Mouse (Mus musculus) embryonic facial prominence, embryonic 13.5 days (tissue): ENCODE measurements around the gene Lama5. TPM values are rescaled to one million over a fixed set of nuclear protein-coding genes. Genes with fewer than 3 reads are reported as not detected.
A peak's percentile ranks its signal among the peaks of the same experiment; 100 is the strongest.

Source experiments
- ATAC-seq: fragments of 200-750 bp; cut with Nextera tagmentation; 2 replicates; pipeline ENCODE4 v1.8.0; 2017; ENCODE audit warnings: low read depth; ENCODE audit not compliant: insufficient number of reproducible peaks, insufficient read depth, low FRiP score, low TSS enrichment
- H3K27ac ChIP-seq: fragments of 300-500 bp; sonication (generic); 2 replicates; pipeline ENCODE4 v1.5.1; 2015; ENCODE audit warnings: moderate library complexity, mild to moderate bottlenecking, inconsistent platforms
- H3K27me3 ChIP-seq: fragments of 300-500 bp; sonication (generic); 2 replicates; pipeline ENCODE4 v1.6.1; 2015; ENCODE audit warnings: mild to moderate bottlenecking, inconsistent platforms
- H3K36me3 ChIP-seq: fragments of 300-500 bp; sonication (generic); 2 replicates; pipeline ENCODE4 v1.6.1; 2015; ENCODE audit warnings: mild to moderate bottlenecking, inconsistent platforms
- H3K4me1 ChIP-seq: fragments of 300-500 bp; sonication (generic); 2 replicates; pipeline ENCODE4 v1.6.1; 2015; ENCODE audit warnings: inconsistent platforms
- H3K4me2 ChIP-seq: fragments of 300-500 bp; sonication (generic); 2 replicates; pipeline ENCODE4 v1.6.1; 2015; ENCODE audit warnings: moderate library complexity, mild to moderate bottlenecking, inconsistent platforms
- H3K4me3 ChIP-seq: fragments of 300-500 bp; sonication (generic); 2 replicates; pipeline ENCODE4 v1.5.1; 2015; ENCODE audit warnings: mild to moderate bottlenecking, inconsistent platforms
- H3K9ac ChIP-seq: fragments of 300-500 bp; sonication (generic); 2 replicates; pipeline ENCODE4 v1.6.1; 2015; ENCODE audit warnings: mild to moderate bottlenecking, inconsistent platforms
- H3K9me3 ChIP-seq: fragments of 300-500 bp; sonication (generic); 2 replicates; pipeline ENCODE4 v1.6.1; 2016; ENCODE audit warnings: inconsistent platforms
- WGBS: fragments of 180-500 bp; shearing (Covaris S2); methylation state at CpG from one replicate; pipeline ENCODE4 v1.1.7; 2015; ENCODE audit warnings: mixed read lengths; 5-methylcytosine and 5-hydroxymethylcytosine counted together
- polyA plus RNA-seq: library from polyadenylated mRNA; unstranded; fragments of >200 nt; fragmentation: Nextera tagmentation; extraction: Ambion mirVana; gene quantifications from 2 replicates; pipeline ENCODE4 v1.2.1, GENCODE M21; 2015

The Lama5 gene
- polyA plus RNA-seq, result 19.0 and 25.2 TPM in 2 replicates

GRCm38 (mm10) chr2:180225762-180226378, at the start of gene Lama5:
TSS of gene Lama5 (minus strand) at chr2:180225859.
- Histone ChIP-seq H3K27ac (peak within 1 kb of the TSS; percentile 78), H3K36me3 (no peaks in the 10 kb centered on the region), H3K9me3 (no peaks in the 10 kb centered on the region), H3K9ac (peak within 1 kb of the TSS; percentile 65), H3K4me2 (peak within 1 kb of the TSS; percentile 82), H3K4me3 (peak within 1 kb of the TSS; percentile 51), H3K4me1 (peaks cover 57% of the 10 kb centered on the region), H3K27me3 (peaks cover 55% of the 10 kb centered on the region)
- peak; percentile 52; the same call in 1 of the 2 replicates for ATAC-seq
- WGBS, result under 1% methylated on average over 37 of the region's 37 CpGs

GRCm38 (mm10) chr2:180274523-180274922, 48.9 kb upstream of the Lama5 start:
- Histone ChIP-seq H3K4me3 (no peak overlapping the region), H3K36me3 (peaks cover 12% of the 10 kb centered on the region), H3K9ac (no peak overlapping the region), H3K27me3 (peaks cover 5% of the 10 kb centered on the region; the same call in 1 of the 2 replicates), H3K4me2 (no peak overlapping the region), H3K4me1 (peaks cover 38% of the 10 kb centered on the region), H3K27ac (no peak overlapping the region), H3K9me3 (no peaks in the 10 kb centered on the region)
- WGBS, result 82% methylated on average over 2 of the region's 2 CpGs
- ATAC-seq, result no peak

- WGBS, result 7% methylated on average over 63 of the region's 68 CpGs
- Histone ChIP-seq H3K9me3 (no peaks in the 10 kb centered on the region), H3K4me2 (peak within 1 kb of the TSS; percentile 92), H3K4me3 (peak within 1 kb of the TSS; percentile 93), H3K9ac (peak within 1 kb of the TSS; percentile 96), H3K27me3 (peaks cover 5% of the 10 kb centered on the region; the same call in 1 of the 2 replicates), H3K27ac (0 out of 2 replicates have a peak within 1 kb of the TSS, but pooled peaks have one; percentile 51), H3K36me3 (peaks cover 21% of the 10 kb centered on the region), H3K4me1 (peaks cover 38% of the 10 kb centered on the region)
- peak; percentile 92 for ATAC-seq
Observed at GRCm38 (mm10) chr2:180273394-180274244, 48.0 kb upstream of the Lama5 start, which contains the start of gene Cables2. TSS of gene Cables2 (minus strand) at chr2:180273496.

GRCm38 (mm10) chr2:180272884-180273321, 47.2 kb upstream of the Lama5 start:
- Histone ChIP-seq H3K4me1 (peaks cover 38% of the 10 kb centered on the region), H3K27me3 (peaks cover 5% of the 10 kb centered on the region; the same call in 1 of the 2 replicates), H3K4me3 (peak overlapping the region; percentile 93), H3K9me3 (no peaks in the 10 kb centered on the region), H3K27ac (0 out of 2 replicates have a peak overlapping the region, but pooled peaks have one; percentile 51), H3K4me2 (peak overlapping the region; percentile 92), H3K9ac (peak overlapping the region; percentile 96), H3K36me3 (peaks cover 28% of the 10 kb centered on the region)
- 0 out of 2 replicates have a peak, but pooled peaks have one; percentile 11 for ATAC-seq
- WGBS, result 0% methylated on average over 14 of the region's 37 CpGs

- Histone ChIP-seq H3K9ac (peak overlapping the region; percentile 96), H3K4me2 (peak overlapping the region; percentile 92), H3K27ac (no peak overlapping the region), H3K27me3 (peaks cover 5% of the 10 kb centered on the region; the same call in 1 of the 2 replicates), H3K9me3 (no peaks in the 10 kb centered on the region), H3K4me3 (peak overlapping the region; percentile 93), H3K36me3 (peaks cover 35% of the 10 kb centered on the region), H3K4me1 (peaks cover 34% of the 10 kb centered on the region)
- 65% methylated on average over 5 of the region's 5 CpGs for WGBS
- ATAC-seq, result no peak
Observed at GRCm38 (mm10) chr2:180271804-180272395, 46.2 kb upstream of the Lama5 start.

- H3K27ac ChIP-seq, result no peak overlapping the region
- H3K9me3 ChIP-seq, result no peaks in the 10 kb centered on the region
- no peak for ATAC-seq
- no peak overlapping the region for H3K4me3 ChIP-seq
- H3K9ac ChIP-seq, result peak overlapping the region; percentile 96
- 83% methylated on average over 7 of the region's 7 CpGs for WGBS
- peaks cover 47% of the 10 kb centered on the region for H3K36me3 ChIP-seq
- H3K4me2 ChIP-seq, result no peak overlapping the region
- peaks cover 23% of the 10 kb centered on the region for H3K4me1 ChIP-seq
- peaks cover 5% of the 10 kb centered on the region; the same call in 1 of the 2 replicates for H3K27me3 ChIP-seq
Observed at GRCm38 (mm10) chr2:180270537-180271255, 45.0 kb upstream of the Lama5 start.

GRCm38 (mm10) chr2:180269329-180269728, 43.7 kb upstream of the Lama5 start:
- peaks cover 54% of the 10 kb centered on the region for H3K36me3 ChIP-seq
- H3K27ac ChIP-seq, result no peak overlapping the region

GRCm38 (mm10) chr2:180267955-180268354, 42.3 kb upstream of the Lama5 start:
- no peak overlapping the region for H3K4me2 ChIP-seq
- H3K4me3 ChIP-seq, result no peak overlapping the region
- 48% methylated on average over 2 of the region's 2 CpGs for WGBS
- ATAC-seq, result no peak
- no peaks in the 10 kb centered on the region for H3K9me3 ChIP-seq
- peaks cover 20% of the 10 kb centered on the region for H3K4me1 ChIP-seq
- H3K9ac ChIP-seq, result peak overlapping the region; percentile 6; the same call in 1 of the 2 replicates
- no peaks in the 10 kb centered on the region for H3K27me3 ChIP-seq
- H3K36me3 ChIP-seq, result peaks cover 65% of the 10 kb centered on the region
- H3K27ac ChIP-seq, result no peak overlapping the region

More at GRCm38 (mm10) chr2:180269329-180269728, 43.7 kb upstream of the Lama5 start:
- no peak for ATAC-seq
- WGBS, result 92% methylated on average over 10 of the region's 10 CpGs
- H3K4me1 ChIP-seq, result peaks cover 23% of the 10 kb centered on the region
- H3K4me3 ChIP-seq, result no peak overlapping the region
- H3K9me3 ChIP-seq, result no peaks in the 10 kb centered on the region
- H3K4me2 ChIP-seq, result no peak overlapping the region
- H3K9ac ChIP-seq, result no peak overlapping the region
- 0 out of 2 replicates have a peak, but pooled peaks cover 5% of the 10 kb centered on the region for H3K27me3 ChIP-seq

GRCm38 (mm10) chr2:180262891-180263290, 37.2 kb upstream of the Lama5 start:
- Histone ChIP-seq H3K9ac (no peak overlapping the region), H3K4me3 (no peak overlapping the region), H3K27me3 (no peaks in the 10 kb centered on the region), H3K9me3 (no peaks in the 10 kb centered on the region), H3K4me1 (peaks cover 7% of the 10 kb centered on the region), H3K4me2 (no peak overlapping the region), H3K36me3 (peaks cover 86% of the 10 kb centered on the region), H3K27ac (0 out of 2 replicates have a peak overlapping the region, but pooled peaks have one; percentile 44)
- WGBS, result 88% methylated on average over 10 of the region's 10 CpGs
- no peak for ATAC-seq

GRCm38 (mm10) chr2:180262441-180262840, 36.8 kb upstream of the Lama5 start:
- Histone ChIP-seq H3K4me1 (peaks cover 9% of the 10 kb centered on the region), H3K9ac (no peak overlapping the region), H3K36me3 (peaks cover 84% of the 10 kb centered on the region), H3K4me3 (no peak overlapping the region), H3K9me3 (no peaks in the 10 kb centered on the region), H3K4me2 (no peak overlapping the region), H3K27ac (0 out of 2 replicates have a peak overlapping the region, but pooled peaks have one; percentile 44), H3K27me3 (no peaks in the 10 kb centered on the region)
- ATAC-seq, result no peak
- 72% methylated on average over 3 of the region's 3 CpGs for WGBS
